Mouse (Mus musculus): ENCODE measurements around the gene Kcmf1.
"Not testable (repeated sequence)": the region's sequence is repeated elsewhere in the genome, so short reads cannot be mapped to it uniquely, and the experiment has no call there.

Gene Kcmf1

GRCm38 (mm10) chr6:72840867-72841780 lies 58.7 kb downstream of the Kcmf1 start:
- DNase-seq, result no peak

DNA sequence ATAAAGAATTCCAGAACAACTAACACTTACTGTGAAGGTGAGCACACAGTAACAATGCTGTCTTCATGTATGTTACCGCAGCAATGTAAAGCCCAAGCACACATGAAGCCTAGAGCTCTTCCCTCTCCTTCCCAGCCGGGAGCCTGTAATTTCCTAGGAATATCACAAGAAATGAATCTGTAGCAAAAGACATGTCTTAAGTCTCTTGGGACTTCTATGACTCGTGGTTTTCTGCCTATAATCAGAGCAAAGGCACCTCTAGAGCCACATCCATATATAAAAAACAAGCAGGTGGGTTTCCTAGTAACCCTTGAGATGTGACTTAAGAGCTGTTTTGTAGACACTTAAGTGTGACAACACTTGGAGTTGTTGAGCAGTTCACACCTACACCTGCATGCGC lies 62.0 kb downstream of the Kcmf1 start:
- DNase-seq, result no peak

DNA sequence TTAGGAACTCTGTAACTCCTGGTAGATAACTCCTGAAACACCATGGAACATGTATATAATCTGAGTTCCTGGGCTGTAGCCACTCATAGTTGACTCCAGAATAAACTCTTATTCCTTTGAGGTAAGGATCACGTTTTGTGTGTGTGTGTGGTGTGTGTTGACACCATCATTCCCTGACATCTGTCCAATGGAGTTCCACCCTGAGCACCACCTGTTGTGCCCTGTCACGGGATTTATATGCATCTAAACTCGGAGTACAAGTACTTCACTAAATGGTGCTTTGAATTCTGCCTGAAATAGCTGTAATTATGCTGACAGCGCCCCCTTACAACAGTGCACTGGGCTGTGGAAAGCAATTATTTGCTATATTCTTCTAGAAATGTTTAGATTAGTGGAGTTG lies 65.3 kb downstream of the Kcmf1 start:
- DNase-seq, result no peak

GRCm38 (mm10) chr6:72831858-72832257 lies 67.9 kb downstream of the Kcmf1 start:
- no peak for DNase-seq

- DNase-seq, result peak; percentile 17
These were observed 68.5 kb downstream of the Kcmf1 start for GRCm38 (mm10) chr6:72831276-72831675.

GRCm38 (mm10) chr6:72828857-72829256 lies 70.9 kb downstream of the Kcmf1 start:
- no peak for DNase-seq

- not testable (repeated sequence) for DNase-seq
These were observed 71.7 kb downstream of the Kcmf1 start for GRCm38 (mm10) chr6:72828037-72828436.

- no peak for DNase-seq
These were observed 74.0 kb downstream of the Kcmf1 start for GRCm38 (mm10) chr6:72825762-72826161.

DNA sequence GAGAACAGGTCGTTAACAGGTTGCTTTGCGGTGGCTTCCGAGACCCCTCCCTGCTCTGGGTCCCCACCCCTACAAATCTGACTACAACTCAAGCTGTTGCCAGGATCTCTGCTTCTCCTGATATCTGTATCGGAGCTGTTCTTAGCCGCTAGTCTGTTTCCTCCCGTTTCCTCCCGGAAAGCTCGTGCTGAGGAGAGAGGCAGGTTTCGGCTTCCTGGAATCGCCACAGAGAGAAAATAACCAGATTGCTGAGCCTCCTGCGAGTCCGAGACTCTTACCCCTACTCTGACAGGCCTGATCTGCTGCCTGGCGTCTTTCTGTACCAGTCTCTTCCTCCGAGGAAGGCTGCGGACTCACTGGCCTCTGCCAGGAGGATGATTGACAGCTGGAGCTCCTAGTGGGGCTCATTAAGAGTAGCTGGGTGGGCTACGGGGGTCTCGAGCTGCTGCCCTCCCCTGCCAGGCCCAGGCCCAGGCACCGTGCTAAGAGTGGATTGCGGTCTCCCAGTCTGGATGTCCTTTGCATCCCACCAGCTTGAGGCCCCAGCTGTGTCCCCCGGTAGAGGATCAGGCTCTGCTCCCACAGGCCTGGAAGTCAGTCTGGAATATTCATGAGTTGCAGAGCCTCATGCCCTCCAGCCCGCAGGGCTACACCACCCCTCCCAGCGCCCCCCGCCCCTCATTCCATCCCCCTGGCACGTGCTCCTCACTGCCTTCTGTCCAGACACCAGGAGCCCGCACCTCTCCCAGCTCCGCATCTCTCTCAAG lies 74.6 kb downstream of the Kcmf1 start:
- no peak for DNase-seq

DNA sequence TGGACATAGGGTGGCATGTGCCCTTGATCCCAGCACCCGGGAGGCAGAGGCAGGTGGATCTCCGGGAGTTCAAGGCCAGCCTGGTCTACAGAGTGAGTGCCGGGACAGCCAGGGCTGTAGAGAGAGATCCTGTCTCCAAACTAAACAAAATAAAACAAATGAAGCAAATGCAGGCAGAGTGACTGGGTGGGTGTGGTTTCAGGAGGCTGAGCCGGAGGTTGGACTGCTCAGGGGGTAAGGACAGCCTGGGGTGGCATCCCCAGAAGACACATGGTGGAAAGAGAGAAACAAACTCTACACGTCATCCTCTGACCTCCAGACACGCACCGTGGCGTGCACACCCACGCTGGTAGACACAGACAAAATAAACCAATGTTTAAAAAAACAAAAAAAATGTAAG lies 86.3 kb downstream of the Kcmf1 start:
- DNase-seq, result no peak

DNA sequence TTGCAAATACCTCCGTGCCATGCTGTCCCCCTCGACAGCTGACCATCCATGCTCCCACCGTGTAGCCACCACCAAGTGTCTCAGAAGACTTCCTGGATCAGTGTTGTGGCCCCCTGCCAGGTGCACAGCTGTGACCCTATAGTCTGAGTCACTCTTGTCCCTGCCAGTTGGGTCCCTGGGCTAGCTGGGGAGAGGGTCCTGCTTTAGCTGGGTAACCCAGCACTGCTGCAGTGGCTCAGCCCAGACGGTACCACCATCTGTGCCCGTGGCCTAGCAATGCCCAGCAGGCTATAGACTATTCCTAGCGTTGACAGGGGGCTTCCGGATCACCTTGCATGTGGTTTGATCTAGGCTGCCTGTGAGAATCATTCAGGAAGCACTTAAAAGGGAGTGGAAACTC lies 89.5 kb downstream of the Kcmf1 start:
- DNase-seq, result no peak

GRCm38 (mm10) chr6:72809522-72810149 lies 90.1 kb downstream of the Kcmf1 start:
- DNase-seq, result no peak

DNA sequence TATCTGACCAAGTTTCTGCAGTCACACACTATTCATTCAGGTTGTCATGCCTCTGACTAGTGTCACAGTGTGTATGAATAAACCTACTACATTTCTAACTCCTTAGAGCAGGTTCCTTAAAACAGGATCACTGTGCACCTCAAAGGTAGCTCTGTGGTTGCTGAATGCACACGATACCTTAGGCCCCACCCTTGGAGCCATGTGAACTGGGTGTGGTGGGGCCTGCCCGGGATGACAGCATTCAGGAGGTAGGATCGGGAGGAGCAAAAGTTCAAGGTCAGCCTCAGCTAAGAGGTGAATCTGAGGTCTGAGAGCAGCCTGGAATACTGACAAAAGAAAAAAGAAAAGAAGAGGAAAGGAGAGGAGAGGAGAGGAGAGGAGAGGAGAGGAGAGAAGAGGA lies 91.4 kb downstream of the Kcmf1 start:
- DNase-seq, result no peak

DNA sequence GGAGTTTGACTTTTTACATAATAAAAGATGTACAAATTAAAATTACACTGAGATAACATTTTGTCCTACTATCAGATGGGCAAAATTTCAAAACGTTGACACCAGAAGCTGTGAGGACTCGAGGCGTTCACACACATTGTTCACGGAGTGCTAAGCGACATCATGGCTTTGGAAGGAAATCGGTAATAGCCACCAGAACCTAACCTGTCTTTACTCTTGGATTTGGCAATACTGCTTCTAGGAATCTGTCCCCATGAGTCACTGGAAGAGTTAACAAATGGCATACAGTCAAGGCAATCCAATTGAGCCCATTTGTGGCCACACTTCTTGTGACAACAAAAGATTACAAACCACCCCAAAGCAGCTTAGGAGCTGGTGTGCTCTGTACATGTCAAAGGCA lies 96.1 kb downstream of the Kcmf1 start:
- DNase-seq, result no peak

- DNase-seq, result no peak
These were observed 97.7 kb downstream of the Kcmf1 start for GRCm38 (mm10) chr6:72802119-72802518.

GRCm38 (mm10) chr6:72800641-72801040 lies 99.1 kb downstream of the Kcmf1 start:
- DNase-seq, result no peak

GRCm38 (mm10) chr6:72797763-72798162 lies 102.0 kb downstream of the Kcmf1 start:
- DNase-seq, result no peak

- DNase-seq, result no peak
These were observed 104.3 kb downstream of the Kcmf1 start for GRCm38 (mm10) chr6:72795444-72795843.

- DNase-seq, result no peak
These were observed 104.9 kb downstream of the Kcmf1 start for GRCm38 (mm10) chr6:72794870-72795269.

DNA sequence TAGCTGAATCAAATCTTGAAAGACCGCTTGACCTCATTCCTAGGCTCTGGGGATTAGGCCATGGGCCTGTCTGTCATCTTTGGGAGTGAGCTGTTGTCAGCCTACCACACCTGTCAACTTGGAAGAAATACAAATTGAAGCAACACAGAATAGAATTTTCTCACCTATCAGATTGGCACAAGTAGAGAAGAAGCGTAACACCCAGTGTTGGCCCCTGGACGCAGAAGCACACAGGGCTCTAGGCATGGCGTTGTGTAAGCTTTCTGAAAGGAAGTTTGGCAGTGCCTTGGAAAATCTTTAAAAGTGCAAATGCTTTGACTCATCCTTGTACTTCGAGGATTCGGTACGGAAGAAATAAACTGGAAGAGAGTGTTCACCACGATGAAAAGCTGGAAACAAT lies 107.1 kb downstream of the Kcmf1 start:
- no peak for DNase-seq
